Mouse (Mus musculus): ENCODE results near the gene Bod1l. TPM values are rescaled to one million over a fixed set of nuclear protein-coding genes. Genes with fewer than 3 reads are reported as not detected.

Gene Bod1l
- polyA plus RNA-seq, 1 experiment = 3.4 TPM

GRCm38 (mm10) chr5:41801622-41802021 lies 42.5 kb downstream of the Bod1l start:
- no peak for TF ChIP-seq REST (IDR thresholded peaks at IDR 0.05; ENCODE audit: insufficient read depth, insufficient read length)
- TF ChIP-seq MAX (IDR thresholded peaks at IDR 0.05; ENCODE audit: low read depth) = no peak
- no peak for TF ChIP-seq TCF3 (IDR thresholded peaks at IDR 0.05; ENCODE audit: insufficient read length, low read depth)
- TF ChIP-seq USF1 (IDR thresholded peaks at IDR 0.05; ENCODE audit: low read depth) = no peak
- TF ChIP-seq MYOG (IDR thresholded peaks at IDR 0.05; ENCODE audit: control insufficient read depth in 1 of 3, insufficient read depth in 1 of 3, insufficient read length in 2 of 3, low read depth in 2 of 3) = no peak
- no peak for TF ChIP-seq TCF12 (IDR thresholded peaks at IDR 0.05; ENCODE audit: insufficient read depth, poor library complexity, severe bottlenecking)
- TF ChIP-seq CEBPB (IDR thresholded peaks at IDR 0.05; ENCODE audit: insufficient read depth, poor library complexity, severe bottlenecking) = no peak
- TF ChIP-seq POLR2A (IDR thresholded peaks at IDR 0.05; ENCODE audit: insufficient read length, low read depth) = no peak
- no peak for TF ChIP-seq POLR2AphosphoS2 (IDR thresholded peaks at IDR 0.05; ENCODE audit: insufficient read length, low read depth)
- no peak for TF ChIP-seq MYOD1 (IDR thresholded peaks at IDR 0.05; ENCODE audit: control insufficient read depth in 1 of 3, insufficient read length in 2 of 3, low read depth in 2 of 3)
- TF ChIP-seq SRF (IDR thresholded peaks at IDR 0.05; ENCODE audit: control insufficient read depth, insufficient read length, low read depth) = no peak
- no peak for TF ChIP-seq E2F4 (IDR thresholded peaks at IDR 0.05; ENCODE audit: insufficient read depth)
- Histone ChIP-seq H3K79me2 (ENCODE audit: control insufficient read depth, insufficient read depth) (no peaks in the 10 kb centered on the region), H3K4me3 (no peak overlapping the region), H3K4me2 (ENCODE audit: low read depth) (no peak overlapping the region), H3K36me3 (ENCODE audit: control insufficient read depth, insufficient read depth) (peaks cover 28% of the 10 kb centered on the region), H3ac (ENCODE audit: control insufficient read depth, insufficient read length) (no peak overlapping the region), H3K27me3 (ENCODE audit: control insufficient read depth, insufficient read depth, insufficient read length) (no peaks in the 10 kb centered on the region)

GRCm38 (mm10) chr5:41794434-41794833 lies 49.7 kb downstream of the Bod1l start:
- Histone ChIP-seq H3K27me3 (ENCODE audit: control insufficient read depth, insufficient read depth, insufficient read length) (no peaks in the 10 kb centered on the region), H3K4me3 (no peak overlapping the region), H3ac (ENCODE audit: control insufficient read depth, insufficient read length) (no peak overlapping the region), H3K36me3 (ENCODE audit: control insufficient read depth, insufficient read depth) (peaks cover 41% of the 10 kb centered on the region), H3K79me2 (ENCODE audit: control insufficient read depth, insufficient read depth) (no peaks in the 10 kb centered on the region), H3K4me2 (ENCODE audit: low read depth) (no peak overlapping the region)
- TF ChIP-seq TCF12 (IDR thresholded peaks at IDR 0.05; ENCODE audit: insufficient read depth, poor library complexity, severe bottlenecking) = no peak
- no peak for TF ChIP-seq E2F4 (IDR thresholded peaks at IDR 0.05; ENCODE audit: insufficient read depth)
- no peak for TF ChIP-seq REST (IDR thresholded peaks at IDR 0.05; ENCODE audit: insufficient read depth, insufficient read length)
- TF ChIP-seq MAX (IDR thresholded peaks at IDR 0.05; ENCODE audit: low read depth) = no peak
- no peak for TF ChIP-seq TCF3 (IDR thresholded peaks at IDR 0.05; ENCODE audit: insufficient read length, low read depth)

GRCm38 (mm10) chr5:41790517-41790916 lies 53.6 kb downstream of the Bod1l start:
- Histone ChIP-seq H3K27me3 (ENCODE audit: control insufficient read depth, insufficient read depth, insufficient read length) (no peaks in the 10 kb centered on the region), H3K79me2 (ENCODE audit: control insufficient read depth, insufficient read depth) (no peaks in the 10 kb centered on the region), H3ac (ENCODE audit: control insufficient read depth, insufficient read length) (no peak overlapping the region), H3K4me2 (ENCODE audit: low read depth) (no peak overlapping the region), H3K4me3 (no peak overlapping the region), H3K36me3 (ENCODE audit: control insufficient read depth, insufficient read depth) (peaks cover 49% of the 10 kb centered on the region)
- no peak for TF ChIP-seq MYOG (IDR thresholded peaks at IDR 0.05; ENCODE audit: control insufficient read depth in 1 of 3, insufficient read depth in 1 of 3, insufficient read length in 2 of 3, low read depth in 2 of 3)
- no peak for TF ChIP-seq E2F4 (IDR thresholded peaks at IDR 0.05; ENCODE audit: insufficient read depth)
- TF ChIP-seq POLR2A (IDR thresholded peaks at IDR 0.05; ENCODE audit: insufficient read length, low read depth) = no peak
- no peak for TF ChIP-seq TCF3 (IDR thresholded peaks at IDR 0.05; ENCODE audit: insufficient read length, low read depth)
- no peak for TF ChIP-seq MYOD1 (IDR thresholded peaks at IDR 0.05; ENCODE audit: control insufficient read depth in 1 of 3, insufficient read length in 2 of 3, low read depth in 2 of 3)
- TF ChIP-seq TCF12 (IDR thresholded peaks at IDR 0.05; ENCODE audit: insufficient read depth, poor library complexity, severe bottlenecking) = no peak
- TF ChIP-seq MAX (IDR thresholded peaks at IDR 0.05; ENCODE audit: low read depth) = no peak
- no peak for TF ChIP-seq USF1 (IDR thresholded peaks at IDR 0.05; ENCODE audit: low read depth)
- TF ChIP-seq CEBPB (IDR thresholded peaks at IDR 0.05; ENCODE audit: insufficient read depth, poor library complexity, severe bottlenecking) = no peak
- no peak for TF ChIP-seq POLR2AphosphoS2 (IDR thresholded peaks at IDR 0.05; ENCODE audit: insufficient read length, low read depth)
- no peak for TF ChIP-seq SRF (IDR thresholded peaks at IDR 0.05; ENCODE audit: control insufficient read depth, insufficient read length, low read depth)
- no peak for TF ChIP-seq REST (IDR thresholded peaks at IDR 0.05; ENCODE audit: insufficient read depth, insufficient read length)

- TF ChIP-seq SRF (IDR thresholded peaks at IDR 0.05; ENCODE audit: control insufficient read depth, insufficient read length, low read depth) = no peak
- no peak for TF ChIP-seq REST (IDR thresholded peaks at IDR 0.05; ENCODE audit: insufficient read depth, insufficient read length)
- no peak for TF ChIP-seq CEBPB (IDR thresholded peaks at IDR 0.05; ENCODE audit: insufficient read depth, poor library complexity, severe bottlenecking)
- no peak for TF ChIP-seq POLR2A (IDR thresholded peaks at IDR 0.05; ENCODE audit: insufficient read length, low read depth)
- TF ChIP-seq E2F4 (IDR thresholded peaks at IDR 0.05; ENCODE audit: insufficient read depth) = no peak
- H3K4me2 ChIP-seq (ENCODE audit: low read depth) = no peak overlapping the region
- H3K27me3 ChIP-seq (ENCODE audit: control insufficient read depth, insufficient read depth, insufficient read length) = no peaks in the 10 kb centered on the region
- no peak overlapping the region for H3ac ChIP-seq (ENCODE audit: control insufficient read depth, insufficient read length)
- H3K79me2 ChIP-seq (ENCODE audit: control insufficient read depth, insufficient read depth) = no peaks in the 10 kb centered on the region
- H3K36me3 ChIP-seq (ENCODE audit: control insufficient read depth, insufficient read depth) = peaks cover 40% of the 10 kb centered on the region
- no peak overlapping the region for H3K4me3 ChIP-seq
Observed at GRCm38 (mm10) chr5:41788877-41789276, 55.2 kb downstream of the Bod1l start.

- Histone ChIP-seq H3K4me2 (ENCODE audit: low read depth) (no peak overlapping the region), H3ac (ENCODE audit: control insufficient read depth, insufficient read length) (no peak overlapping the region), H3K4me3 (no peak overlapping the region), H3K79me2 (ENCODE audit: control insufficient read depth, insufficient read depth) (no peaks in the 10 kb centered on the region), H3K36me3 (ENCODE audit: control insufficient read depth, insufficient read depth) (peaks cover 15% of the 10 kb centered on the region), H3K27me3 (ENCODE audit: control insufficient read depth, insufficient read depth, insufficient read length) (no peaks in the 10 kb centered on the region)
- TF ChIP-seq TCF12 (IDR thresholded peaks at IDR 0.05; ENCODE audit: insufficient read depth, poor library complexity, severe bottlenecking) (no peak), MAX (IDR thresholded peaks at IDR 0.05; ENCODE audit: low read depth) (no peak), POLR2AphosphoS2 (IDR thresholded peaks at IDR 0.05; ENCODE audit: insufficient read length, low read depth) (no peak), MYOD1 (IDR thresholded peaks at IDR 0.05; ENCODE audit: control insufficient read depth in 1 of 3, insufficient read length in 2 of 3, low read depth in 2 of 3) (no peak), USF1 (IDR thresholded peaks at IDR 0.05; ENCODE audit: low read depth) (no peak), SRF (IDR thresholded peaks at IDR 0.05; ENCODE audit: control insufficient read depth, insufficient read length, low read depth) (no peak), POLR2A (IDR thresholded peaks at IDR 0.05; ENCODE audit: insufficient read length, low read depth) (no peak), TCF3 (IDR thresholded peaks at IDR 0.05; ENCODE audit: insufficient read length, low read depth) (no peak), CEBPB (IDR thresholded peaks at IDR 0.05; ENCODE audit: insufficient read depth, poor library complexity, severe bottlenecking) (no peak), REST (IDR thresholded peaks at IDR 0.05; ENCODE audit: insufficient read depth, insufficient read length) (no peak), E2F4 (IDR thresholded peaks at IDR 0.05; ENCODE audit: insufficient read depth) (no peak)
Observed at GRCm38 (mm10) chr5:41781890-41782289, 62.2 kb downstream of the Bod1l start.
